Mouse (Mus musculus) gastrocnemius, postnatal 4 days (tissue): ENCODE results near the gene Txnrd1. TPM values are rescaled to one million over a fixed set of nuclear protein-coding genes. Genes with fewer than 3 reads are reported as not detected.

Experiments
- DNase-seq, 2 experiments: peaks; one replicate each; pipeline ENCODE4 v3.0.0; 2021 to 2022; ENCODE audit warnings: low spot score in 2 of 2, mixed read lengths in 2 of 2
- long read RNA-seq, 2 experiments: library from polyadenylated mRNA; stranded (forward); transcript quantifications; one replicate each; pipeline ENCODE4 v2.0.0; 2021
- total RNA-seq, 2 experiments: library from RNA; stranded (reverse); gene quantifications; 2 replicates each; pipeline ENCODE4 v1.2.3; 2021

Txnrd1 gene
- total RNA-seq: 10 to 100 TPM; 42.2 to 43.2 TPM
- long read RNA-seq, experiment 1, transcript Txnrd1-208 (15 exons, 2,297 nt): major isoform, 41 of 67 reads
- long read RNA-seq, experiment 1, transcript Txnrd1-206 (14 exons, 3,531 nt): minor isoform, 8 of 67 reads
- long read RNA-seq, experiment 1, partial matches to known transcripts: 10 of 67 reads
- long read RNA-seq, experiment 1, other reads (novel, unspliced or antisense): 5 of 67 reads
- long read RNA-seq, experiment 2, transcript Txnrd1-206 (14 exons, 3,531 nt): minor isoform, 22 of 106 reads
- long read RNA-seq, experiment 2, transcript Txnrd1-201 (14 exons, 3,325 nt): minor isoform, 13 of 106 reads
- long read RNA-seq, experiment 2, transcript Txnrd1-208 (15 exons, 2,297 nt): major isoform, 52 of 106 reads
- long read RNA-seq, experiment 2, partial matches to known transcripts: 6 of 106 reads
- long read RNA-seq, experiment 2, other reads (novel, unspliced or antisense): 12 of 106 reads

- DNase-seq: no peak
Observed at GRCm38 (mm10) chr10:82833926-82834325, at the start of gene Txnrd1. Gene Txnrd1 (plus strand): TSS chr10:82833951.

GRCm38 (mm10) chr10:82789181-82789580, 44.6 kb upstream of the Txnrd1 start:
- no peak for DNase-seq

DNA sequence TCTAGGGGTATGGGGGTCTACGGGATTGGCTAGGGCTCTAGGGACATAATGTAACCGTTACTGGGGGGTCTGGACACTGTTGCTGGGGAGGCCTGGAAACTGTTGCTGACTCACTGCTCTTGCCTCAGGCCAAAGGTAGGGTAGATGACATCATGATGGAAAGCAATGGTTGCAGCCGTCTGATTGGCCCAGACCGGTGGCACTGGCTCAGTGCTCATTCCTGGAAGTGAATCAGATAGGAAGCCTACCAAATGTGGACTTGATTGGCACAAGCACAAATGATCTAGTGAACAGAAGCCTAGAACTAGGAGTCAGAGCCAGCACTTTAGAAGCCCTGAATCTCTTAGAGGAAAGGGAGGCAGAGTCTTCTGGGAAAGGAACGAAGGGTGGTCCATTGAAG, 43.2 kb upstream of the Txnrd1 start:
- DNase-seq: no peak

- DNase-seq: no peak
Observed at GRCm38 (mm10) chr10:82791713-82792112, 42.0 kb upstream of the Txnrd1 start.

DNA sequence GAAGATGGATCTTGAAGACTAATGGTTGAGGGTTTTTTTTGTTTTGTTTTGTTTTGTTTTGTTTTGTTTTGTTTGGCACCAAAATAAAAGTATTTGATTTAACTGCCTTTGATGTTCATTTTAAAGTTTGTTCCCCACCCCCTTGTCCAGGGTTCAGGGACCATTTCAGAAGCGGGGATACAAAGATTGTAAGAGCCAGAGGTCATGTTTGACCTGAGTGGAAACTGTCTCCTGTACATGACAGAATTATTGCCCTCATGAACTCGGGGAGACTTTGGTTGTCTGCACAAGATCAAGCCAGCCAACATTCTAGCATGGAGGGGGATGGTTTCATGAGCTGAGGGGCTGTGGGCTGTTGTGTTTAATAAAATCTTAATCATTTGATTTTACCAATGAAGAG, 41.4 kb upstream of the Txnrd1 start:
- no peak for DNase-seq

- DNase-seq: peak in 1 of 2 experiments; percentile 35
Observed at GRCm38 (mm10) chr10:82795071-82795731, 38.5 kb upstream of the Txnrd1 start.

- DNase-seq: no peak
Observed at GRCm38 (mm10) chr10:82795767-82796166, 38.0 kb upstream of the Txnrd1 start.

DNA sequence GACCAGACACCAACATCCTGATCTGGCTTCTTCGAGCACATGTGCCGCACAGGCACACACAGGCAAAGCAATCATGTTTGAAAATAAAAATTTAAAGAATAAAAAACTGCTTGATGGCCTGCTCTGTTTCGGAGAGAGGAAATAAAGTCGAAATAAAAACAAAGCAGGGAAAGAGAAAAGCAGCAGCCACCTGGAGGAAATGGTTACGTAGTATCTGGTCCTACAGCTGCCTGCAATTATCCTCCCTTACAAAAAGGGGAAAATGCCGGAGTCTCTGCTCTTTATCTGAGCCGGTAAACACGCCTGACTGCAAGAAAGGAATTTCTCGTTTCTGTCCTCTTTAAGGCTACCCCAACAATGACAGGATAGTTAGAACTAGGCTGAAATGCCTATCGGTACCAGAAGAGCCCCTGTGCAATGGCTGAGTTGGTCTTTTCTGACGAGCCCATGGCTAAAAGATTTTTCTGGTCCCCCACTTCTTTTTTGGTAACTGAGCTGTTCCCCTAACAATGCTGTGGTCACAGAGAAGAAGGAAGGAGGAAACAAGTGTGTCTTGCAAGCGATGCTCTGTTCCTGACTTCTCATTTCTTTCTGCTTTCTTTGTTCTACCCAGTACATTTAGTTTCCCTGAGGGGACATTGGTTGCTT, 37.2 kb upstream of the Txnrd1 start:
- DNase-seq: no peak

- DNase-seq: no peak
Observed at GRCm38 (mm10) chr10:82797119-82797491, 36.6 kb upstream of the Txnrd1 start.

GRCm38 (mm10) chr10:82798312-82798933, 35.3 kb upstream of the Txnrd1 start:
- no peak for DNase-seq

- no peak for DNase-seq
Observed at GRCm38 (mm10) chr10:82800094-82800493, 33.7 kb upstream of the Txnrd1 start.

GRCm38 (mm10) chr10:82804396-82804795, 29.4 kb upstream of the Txnrd1 start:
- DNase-seq: no peak

GRCm38 (mm10) chr10:82805111-82805510, 28.6 kb upstream of the Txnrd1 start:
- no peak for DNase-seq

GRCm38 (mm10) chr10:82806414-82806813, 27.3 kb upstream of the Txnrd1 start:
- no peak for DNase-seq

- DNase-seq: no peak
Observed at GRCm38 (mm10) chr10:82807238-82807637, 26.5 kb upstream of the Txnrd1 start.

DNA sequence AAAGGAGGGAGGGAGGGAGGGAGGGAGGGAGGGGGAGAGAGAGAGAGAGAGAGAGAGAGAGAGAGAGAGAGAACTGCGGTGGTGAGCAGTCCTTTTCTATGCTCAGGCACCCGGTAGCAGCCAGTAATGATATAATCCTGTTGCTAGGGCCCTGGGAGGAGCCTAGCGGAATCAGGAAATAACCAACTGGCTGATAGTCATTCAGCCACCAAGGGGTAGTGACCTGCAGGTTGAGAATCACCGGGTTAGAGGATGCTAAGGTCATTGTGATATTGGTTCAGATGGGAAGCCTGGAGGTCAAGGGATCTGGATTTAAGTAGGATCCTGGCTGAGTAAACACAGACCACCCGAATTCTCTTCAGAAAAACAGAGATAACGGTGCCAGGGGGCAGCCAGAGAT, 25.6 kb upstream of the Txnrd1 start:
- DNase-seq: no peak

DNA sequence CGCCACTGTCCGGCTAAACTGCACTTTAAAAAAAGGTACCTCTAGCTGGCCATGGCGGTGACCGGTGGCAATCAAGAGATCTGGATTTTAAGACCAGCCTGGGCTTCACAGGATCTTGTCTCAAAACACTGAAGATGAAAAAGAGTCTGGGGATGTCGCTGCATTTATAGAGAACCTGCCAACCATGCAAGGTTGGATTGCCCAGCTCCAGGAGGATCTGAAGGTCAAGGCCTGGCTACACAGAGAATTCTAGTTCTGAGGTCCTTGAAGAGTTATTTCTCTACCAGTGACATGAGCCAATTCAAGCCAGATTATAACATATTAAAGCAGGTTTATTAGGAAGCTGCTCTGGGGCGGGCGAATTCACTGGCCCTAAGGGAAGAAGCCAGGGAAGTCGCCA, 24.9 kb upstream of the Txnrd1 start:
- DNase-seq: no peak

- no peak for DNase-seq
Observed at GRCm38 (mm10) chr10:82809352-82809751, 24.4 kb upstream of the Txnrd1 start.

- peak; percentile 75 to 80 for DNase-seq
Observed at GRCm38 (mm10) chr10:82811855-82812431, 21.8 kb upstream of the Txnrd1 start.

GRCm38 (mm10) chr10:82814096-82814970, 19.4 kb upstream of the Txnrd1 start:
- DNase-seq: no peak
